Mouse (Mus musculus) liver, adult 2 months (tissue): ENCODE measurements around the gene Ddhd1. TPM values are rescaled to one million over a fixed set of nuclear protein-coding genes. Genes with fewer than 3 reads are reported as not detected.
A peak's percentile ranks its signal among the peaks of the same experiment; 100 is the strongest.

ENCODE experiments used
- DNase-seq: peaks from one replicate; pipeline ENCODE4 v3.0.0-alpha.2; 2011; ENCODE audit warnings: low read depth, low spot score; ENCODE audit errors: extremely low read depth
- H3K27ac ChIP-seq: fragments of 200-500 bp; replicated peaks from 2 replicates; pipeline ENCODE4 v1.5.1; 2012; ENCODE audit warnings: low read depth, mild to moderate bottlenecking, control low read depth, inconsistent platforms, low read length; ENCODE audit not compliant: insufficient read depth
- H3K27me3 ChIP-seq: fragments of 200-500 bp; 2 replicates; pipeline ENCODE4 v1.6.1; 2012; ENCODE audit warnings: mild to moderate bottlenecking, moderate library complexity, low read length, inconsistent platforms; ENCODE audit not compliant: control insufficient read depth, insufficient read depth
- H3K36me3 ChIP-seq: fragments of 200-500 bp; 2 replicates; pipeline ENCODE4 v1.6.1; 2012; ENCODE audit warnings: low read length, inconsistent platforms; ENCODE audit not compliant: control insufficient read depth, insufficient read depth
- H3K4me1 ChIP-seq: fragments of 200-500 bp; 2 replicates; pipeline ENCODE4 v1.6.1; 2011; ENCODE audit warnings: low read length; ENCODE audit not compliant: control insufficient read depth, insufficient read depth
- H3K4me3 ChIP-seq: fragments of 200-500 bp; 2 replicates; pipeline ENCODE4 v1.5.1; 2011; ENCODE audit warnings: low read depth, mild to moderate bottlenecking, control low read depth, low read length, moderate library complexity; ENCODE audit not compliant: insufficient read depth
- H3K79me2 ChIP-seq: fragments of 200-500 bp; 2 replicates; pipeline ENCODE4 v1.6.1; 2012; ENCODE audit warnings: inconsistent platforms, mild to moderate bottlenecking, low read length, moderate library complexity; ENCODE audit not compliant: control insufficient read depth, insufficient read depth
- H3K9ac ChIP-seq: fragments of 200-500 bp; 2 replicates; pipeline ENCODE4 v1.6.1; 2012; ENCODE audit warnings: low read depth, mild to moderate bottlenecking, control low read depth, inconsistent platforms, low read length
- CTCF ChIP-seq: fragments of 200-500 bp; IDR thresholded peaks from 2 replicates; pipeline ENCODE4 v1.5.1; 2011; ENCODE audit warnings: low read depth, low read length, control low read depth
- POLR2A ChIP-seq: fragments of 200-500 bp; IDR thresholded peaks from 2 replicates; pipeline ENCODE4 v1.6.1; 2011; ENCODE audit warnings: low read length, control low read depth; ENCODE audit not compliant: insufficient read depth; ENCODE audit errors: extremely low read depth
- WGBS: fragments of 180-500 bp; shearing (Covaris S2); methylation state at CpG from one replicate; pipeline ENCODE4 v1.1.7; 2018; 5-methylcytosine and 5-hydroxymethylcytosine counted together
- polyA plus RNA-seq: library from polyadenylated mRNA; depleted of rRNA; stranded (reverse); fragments of >200 nt; gene quantifications from 2 replicates; pipeline ENCODE4 v1.2.3, GENCODE M21; 2012
- total RNA-seq: library from RNA; depleted of rRNA; stranded (reverse); fragments of >200 nt; gene quantifications from 2 replicates; pipeline ENCODE4 v1.2.3, GENCODE M21; 2014

Ddhd1 gene
- total and polyA plus RNA-seq, 2 experiments, result 10.1 to 10.7 TPM

DNA sequence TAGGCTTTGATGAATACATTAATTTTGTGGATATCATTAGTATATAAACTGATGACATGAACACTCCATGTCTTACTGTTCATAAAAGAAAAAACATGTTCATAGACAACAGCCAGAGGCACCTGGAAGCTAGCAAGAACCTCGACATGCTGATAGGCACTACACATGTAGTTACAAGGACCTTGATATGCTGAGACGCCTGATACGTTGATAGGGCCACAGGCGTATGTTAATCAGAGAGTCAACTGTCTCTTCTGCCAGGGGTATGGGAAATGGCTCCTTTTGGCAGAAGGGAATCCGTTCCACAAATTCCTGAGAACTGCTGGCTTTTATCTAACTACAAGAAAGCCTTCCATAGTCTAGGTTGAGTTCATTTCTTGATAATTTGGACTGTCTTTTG, 27.4 kb downstream of the Ddhd1 start:
- Histone ChIP-seq H3K9ac (no peak overlapping the region), H3K4me3 (no peak overlapping the region), H3K36me3 (no peaks in the 10 kb centered on the region; the same call in 1 of the 2 replicates), H3K27me3 (no peaks in the 10 kb centered on the region), H3K27ac (no peak overlapping the region), H3K4me1 (no peaks in the 10 kb centered on the region), H3K79me2 (peaks cover 5% of the 10 kb centered on the region; the same call in 1 of the 2 replicates)
- 94% methylated on average over 5 of the region's 5 CpGs for WGBS
- no peak for TF ChIP-seq POLR2A
- TF ChIP-seq CTCF, result no peak
- DNase-seq, result no peak

- DNase-seq, result no peak
- Histone ChIP-seq H3K79me2 (peaks cover 5% of the 10 kb centered on the region; the same call in 1 of the 2 replicates), H3K27me3 (no peaks in the 10 kb centered on the region), H3K4me1 (no peaks in the 10 kb centered on the region), H3K9ac (no peak overlapping the region), H3K27ac (no peak overlapping the region), H3K36me3 (no peaks in the 10 kb centered on the region; the same call in 1 of the 2 replicates), H3K4me3 (no peak overlapping the region)
- TF ChIP-seq CTCF, result no peak
- no peak for TF ChIP-seq POLR2A
- WGBS, result 78% methylated on average over 1 of the region's 1 CpGs
Observed at GRCm38 (mm10) chr14:45629938-45630337, 28.0 kb downstream of the Ddhd1 start.

GRCm38 (mm10) chr14:45618351-45618750, 39.6 kb downstream of the Ddhd1 start:
- TF ChIP-seq POLR2A, result no peak
- no peak for TF ChIP-seq CTCF
- Histone ChIP-seq H3K4me1 (peaks cover 2% of the 10 kb centered on the region), H3K27me3 (no peaks in the 10 kb centered on the region), H3K79me2 (no peaks in the 10 kb centered on the region), H3K36me3 (peaks cover 38% of the 10 kb centered on the region), H3K27ac (no peak overlapping the region), H3K9ac (no peak overlapping the region), H3K4me3 (no peak overlapping the region)
- no peak for DNase-seq
- 85% methylated on average over 6 of the region's 6 CpGs for WGBS

DNA sequence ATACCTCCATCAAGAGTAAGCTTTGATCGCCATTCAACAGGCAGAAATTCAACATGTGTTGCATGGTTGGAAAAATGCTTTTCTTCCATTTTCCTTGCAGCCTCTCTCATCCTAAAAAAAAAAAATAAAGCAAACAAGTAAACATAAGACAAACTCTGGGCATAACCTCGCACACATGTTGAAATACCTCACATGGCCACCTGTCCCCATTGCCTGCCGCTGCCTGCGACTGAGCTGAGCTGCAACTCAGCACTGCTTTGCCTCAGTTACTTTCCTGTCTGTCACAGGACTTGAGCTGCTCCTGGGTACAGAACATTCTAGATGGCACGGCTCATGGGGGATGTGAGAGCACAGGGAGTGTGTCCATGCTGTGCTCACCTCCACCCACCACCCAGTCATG, 41.4 kb downstream of the Ddhd1 start:
- H3K27me3 ChIP-seq, result no peaks in the 10 kb centered on the region
- no peak overlapping the region for H3K4me3 ChIP-seq
- no peaks in the 10 kb centered on the region for H3K79me2 ChIP-seq
- WGBS, result 61% methylated on average over 5 of the region's 5 CpGs
- H3K36me3 ChIP-seq, result peaks cover 44% of the 10 kb centered on the region
- H3K27ac ChIP-seq, result no peak overlapping the region
- DNase-seq, result peak; percentile 66
- H3K4me1 ChIP-seq, result peaks cover 2% of the 10 kb centered on the region
- TF ChIP-seq CTCF (no peak), POLR2A (no peak)
- H3K9ac ChIP-seq, result no peak overlapping the region

GRCm38 (mm10) chr14:45615776-45616175, 42.2 kb downstream of the Ddhd1 start:
- H3K27me3 ChIP-seq, result no peaks in the 10 kb centered on the region
- peaks cover 2% of the 10 kb centered on the region for H3K4me1 ChIP-seq
- peaks cover 45% of the 10 kb centered on the region for H3K36me3 ChIP-seq
- TF ChIP-seq POLR2A (no peak), CTCF (no peak)
- DNase-seq, result peak; percentile 89
- no peak overlapping the region for H3K4me3 ChIP-seq
- no peak overlapping the region for H3K9ac ChIP-seq
- WGBS, result 82% methylated on average over 2 of the region's 2 CpGs
- no peaks in the 10 kb centered on the region for H3K79me2 ChIP-seq
- H3K27ac ChIP-seq, result no peak overlapping the region

- Histone ChIP-seq H3K27me3 (no peaks in the 10 kb centered on the region), H3K4me1 (peaks cover 2% of the 10 kb centered on the region), H3K27ac (no peak overlapping the region), H3K9ac (no peak overlapping the region), H3K79me2 (no peaks in the 10 kb centered on the region), H3K36me3 (peaks cover 49% of the 10 kb centered on the region), H3K4me3 (no peak overlapping the region)
- whole genome bisulfite sequencing, result 80% methylated on average over 4 of the region's 4 CpGs
- TF ChIP-seq CTCF (no peak), POLR2A (no peak)
- DNase-seq, result no peak
Observed at GRCm38 (mm10) chr14:45614822-45615221, 43.1 kb downstream of the Ddhd1 start.
